In genomic region chr1:65312896-65313295, GRCm38 (mm10) we compare ENCODE assay signal across 15 mouse cellular contexts. TPM values are rescaled to one million over a fixed set of nuclear protein-coding genes. Genes with fewer than 3 reads are reported as not detected.
DNase-seq lines count a peak whose midpoint lies in the region; ATAC-seq and TF ChIP-seq lines count a peak whose summit lies in the region.
"Had no signal": no experiment of that assay in that cellular context is flagged by ENCODE, and none has a peak within 500 bp of the region (broad histone marks: within the 10 kb centered on the region; RNA-seq: fewer than 3 reads in every experiment).

No protein-coding gene starts in this region.

- ATAC-seq in heart, postnatal 0 days (ENCODE audit: insufficient read depth, low read depth), result no peak
- no peak for ATAC-seq in neural tube, embryonic 12.5 days (ENCODE audit: low FRiP score, low read depth)

- H3K4me2 ChIP-seq in heart, postnatal 0 days (ENCODE audit: low read depth, low read length), result no peak overlapping the region
- H3K4me2 ChIP-seq in neural tube, embryonic 12.5 days (replicated peaks), result peak overlapping the region; percentile 32; the same call in 1 of the 2 replicates
- H3K4me2 ChIP-seq: embryonic facial prominence, embryonic 13.5 days; forebrain, embryonic 12.5 days; heart, embryonic 11.5 days; hindbrain, embryonic 12.5 days; liver, embryonic 15.5 days had no signal

- WGBS in heart, postnatal 0 days, result 44% methylated on average over 2 of the region's 2 CpGs
- WGBS in neural tube, embryonic 12.5 days, result 37% methylated on average over 2 of the region's 2 CpGs

- no peaks in the 10 kb centered on the region for H3K4me1 ChIP-seq in heart, postnatal 0 days (ENCODE audit: control insufficient read depth, insufficient read depth)
- H3K4me1 ChIP-seq in neural tube, embryonic 12.5 days, result peaks cover 17% of the 10 kb centered on the region
- H3K4me1 ChIP-seq: liver, embryonic 15.5 days had no signal

- intact Hi-C loops in heart, postnatal 36 days (cut with DNase I), result loop anchor here (2.0 kb wide), 1 partner anchor 786 kb away; no protein-coding TSS in a partner anchor

- H3K9me3 ChIP-seq in heart, postnatal 0 days (replicated peaks; ENCODE audit: control insufficient read depth, low read length), result no peaks in the 10 kb centered on the region
- no peaks in the 10 kb centered on the region for H3K9me3 ChIP-seq in neural tube, embryonic 12.5 days
- H3K9me3 ChIP-seq: embryonic facial prominence, embryonic 13.5 days; forebrain, embryonic 12.5 days; hindbrain, embryonic 12.5 days; liver, embryonic 15.5 days had no signal

- no peak overlapping the region for H3K27ac ChIP-seq in heart, postnatal 0 days (ENCODE audit: low read depth)
- no peak overlapping the region for H3K27ac ChIP-seq in neural tube, embryonic 12.5 days
- H3K27ac ChIP-seq: embryonic facial prominence, embryonic 13.5 days; forebrain, embryonic 12.5 days; hindbrain, embryonic 12.5 days; liver, embryonic 15.5 days had no signal

- DNase-seq in heart, postnatal 0 days (ENCODE audit: low spot score), result no peak
- no peak for DNase-seq in heart, postnatal 36 days
- DNase-seq in neural tube, embryonic 10.5 days (ENCODE audit: extremely low spot score, low spot score), result no peak
- peak; percentile 50 for DNase-seq in brain, adult 2 months (ENCODE audit: low read depth, low spot score)
- DNase-seq in MN1 (ENCODE audit: low spot score), result no peak
- DNase-seq in gastrocnemius, postnatal 10 days, result no peak
- DNase-seq: kidney, adult 18-20 months had no signal

- no peak overlapping the region for H3K4me3 ChIP-seq in heart, postnatal 0 days (ENCODE audit: low read depth, low read length)
- H3K4me3 ChIP-seq in neural tube, embryonic 12.5 days, result no peak overlapping the region
- H3K4me3 ChIP-seq: embryonic facial prominence, embryonic 13.5 days; forebrain, embryonic 12.5 days; hindbrain, embryonic 12.5 days; liver, embryonic 15.5 days had no signal

- no peak overlapping the region for H3K9ac ChIP-seq in heart, postnatal 0 days (replicated peaks; ENCODE audit: low read depth, low read length)
- H3K9ac ChIP-seq in neural tube, embryonic 12.5 days, result no peak overlapping the region
- H3K9ac ChIP-seq: embryonic facial prominence, embryonic 13.5 days; forebrain, embryonic 12.5 days; hindbrain, embryonic 12.5 days; liver, embryonic 15.5 days had no signal

- peak; percentile 15; the same call in 1 of the 2 replicates for TF ChIP-seq CTCF in heart, postnatal 0 days (IDR thresholded peaks at IDR 0.05; ENCODE audit: low read depth)

- peaks cover 16% of the 10 kb centered on the region for H3K27me3 ChIP-seq in heart, postnatal 0 days (ENCODE audit: control insufficient read depth, insufficient read depth, low read length)
- peaks cover 14% of the 10 kb centered on the region; the same call in 1 of the 2 replicates for H3K27me3 ChIP-seq in neural tube, embryonic 12.5 days (replicated peaks)

- no peak for TF ChIP-seq EP300 in heart, postnatal 0 days (IDR thresholded peaks at IDR 0.05; ENCODE audit: low read depth)

- H3K36me3 ChIP-seq in heart, postnatal 0 days (replicated peaks; ENCODE audit: control insufficient read depth, insufficient read depth, low read length), result no peaks in the 10 kb centered on the region
- H3K36me3 ChIP-seq in neural tube, embryonic 12.5 days, result no peaks in the 10 kb centered on the region
- H3K36me3 ChIP-seq: embryonic facial prominence, embryonic 13.5 days; forebrain, embryonic 12.5 days; hindbrain, embryonic 12.5 days; liver, embryonic 15.5 days had no signal

RNA-seq across cellular contexts. Expression of gene Pth2r, which starts 31.0 kb away (rescaled TPM):
- total RNA-seq in heart, postnatal 0 days (2014; rRNA removed; ENCODE audit: low replicate concordance), result not detected in 2 replicates
- not detected in 2 replicates for polyA plus RNA-seq in heart, postnatal 0 days (2015; fragmentation: Nextera tagmentation; extraction: Ambion mirVana)
- not detected for total RNA-seq in heart, postnatal 36 days (2021)
- 4.2 and 4.7 TPM in 2 replicates for polyA plus RNA-seq in neural tube, embryonic 12.5 days (2016; fragmentation: Nextera tagmentation; extraction: Ambion mirVana)
- total RNA-seq in gastrocnemius, postnatal 10 days (2021), result not detected
- total RNA-seq: gastrocnemius, adult 8-10 months; megakaryocyte progenitor cell, adult 5-6 weeks had no signal
- polyA plus RNA-seq: liver, embryonic 15.5 days had no signal
